Mouse (Mus musculus): Measurements from ENCODE around the gene Arhgap45. TPM values are rescaled to one million over a fixed set of nuclear protein-coding genes. Genes with fewer than 3 reads are reported as not detected.

Arhgap45 gene
- polyA plus RNA-seq, 1 experiment from 2014 or later: 17.7 TPM

DNA sequence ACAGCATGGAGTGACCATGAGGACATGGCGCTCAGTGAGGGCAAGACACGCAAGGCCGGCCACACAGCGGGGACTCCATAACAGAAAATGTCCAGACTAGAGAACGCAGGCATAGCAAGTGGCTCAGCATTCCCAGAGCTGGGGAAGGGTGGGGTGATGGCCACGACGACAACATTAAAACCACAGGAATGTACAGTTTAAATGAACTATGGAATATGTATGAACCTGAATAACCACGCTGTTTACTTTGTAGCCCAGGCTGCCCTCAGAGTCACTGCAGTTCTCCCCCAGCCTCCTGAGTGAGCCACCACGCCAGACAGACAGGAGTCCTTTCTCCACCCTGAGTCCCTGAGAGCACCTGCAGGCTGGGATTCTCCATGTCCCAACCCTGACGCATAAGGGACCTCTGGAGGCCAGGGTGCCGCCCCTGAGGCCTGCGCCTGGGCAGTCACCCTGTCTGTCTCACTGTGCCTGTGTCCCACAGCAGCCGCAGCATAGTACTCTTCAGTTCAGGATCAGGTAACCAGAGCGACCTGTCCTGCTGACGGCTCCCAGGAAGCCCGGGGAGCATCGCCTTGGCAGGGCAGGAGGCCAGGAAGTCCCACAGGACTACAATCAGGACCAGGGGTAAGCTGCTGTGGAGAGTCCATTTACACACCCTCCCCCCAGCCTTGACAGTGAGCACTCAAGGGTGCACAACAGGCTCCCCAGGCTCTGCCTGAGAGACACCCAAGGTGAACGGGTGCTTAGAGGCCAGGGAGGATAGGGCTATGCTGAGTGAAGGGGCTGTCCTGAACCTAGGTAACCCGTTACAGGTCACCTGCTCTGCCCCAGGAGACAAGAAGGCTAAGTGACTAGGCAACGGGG is 56.4 kb downstream of the Arhgap45 start:
- H3K36me3 ChIP-seq (ENCODE audit: control insufficient read depth, insufficient read depth): no peaks in the 10 kb centered on the region
- no peaks in the 10 kb centered on the region for H3K9me3 ChIP-seq (replicated peaks; ENCODE audit: control insufficient read depth, low read length)
- H3K27me3 ChIP-seq (ENCODE audit: control insufficient read depth, insufficient read depth, low read length): no peaks in the 10 kb centered on the region
- no peak overlapping the region for H3K4me3 ChIP-seq (ENCODE audit: low read length)
- H3K9ac ChIP-seq (ENCODE audit: low read length): no peak overlapping the region
- ATAC-seq (replicated peaks; ENCODE audit: extremely low read depth, insufficient read depth, low FRiP score): no peak
- no peak overlapping the region for H3K27ac ChIP-seq (ENCODE audit: low read length)
- H3K4me1 ChIP-seq (ENCODE audit: control insufficient read depth, insufficient read depth, low read length): peaks cover 32% of the 10 kb centered on the region
- WGBS: 78% methylated on average over 20 of the region's 20 CpGs
- H3K4me2 ChIP-seq (ENCODE audit: low read depth, low read length): no peak overlapping the region

DNA sequence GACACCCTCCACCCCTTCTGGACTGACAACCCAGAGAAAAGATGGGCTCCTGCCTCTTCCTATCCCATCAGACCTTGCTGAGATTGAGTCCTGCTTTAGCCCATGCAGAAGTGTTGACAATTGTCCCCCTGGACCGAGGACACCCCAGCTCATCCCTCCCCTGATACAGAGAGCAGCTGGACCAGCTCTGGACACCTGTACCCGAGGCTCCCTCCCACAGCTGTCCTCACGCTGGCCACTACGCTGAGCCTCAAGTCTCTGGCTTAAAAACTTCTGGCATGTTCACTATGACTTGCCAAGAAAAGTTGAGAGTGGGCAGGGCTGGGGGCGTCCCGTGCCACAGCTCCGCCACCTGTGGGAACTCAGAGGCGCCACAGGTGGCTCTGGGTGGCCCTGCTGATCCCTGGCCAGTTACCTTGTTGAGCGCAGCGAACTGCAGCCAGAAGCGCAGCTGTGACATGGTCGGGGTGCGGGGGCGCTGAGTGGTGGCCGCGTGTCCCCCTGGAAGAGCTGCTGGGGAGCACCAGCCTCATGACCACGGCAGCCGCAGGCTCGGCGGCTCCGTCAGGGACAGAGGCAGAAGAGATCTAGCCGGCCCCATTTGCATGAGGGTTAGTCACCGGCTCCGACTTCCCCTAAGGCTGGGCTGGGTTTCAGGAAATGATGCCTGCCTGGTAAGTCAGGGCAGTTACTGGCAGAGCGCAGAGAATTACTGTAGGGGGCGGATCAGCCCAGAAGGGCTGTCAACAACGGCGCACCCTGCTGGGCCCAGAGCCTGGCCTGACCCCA is 58.6 kb downstream of the Arhgap45 start:
- Histone ChIP-seq H3K27ac (ENCODE audit: low read length) (peak overlapping the region; percentile 8; the same call in 1 of the 2 replicates), H3K4me3 (ENCODE audit: low read length) (peak overlapping the region; percentile 32), H3K9me3 (replicated peaks; ENCODE audit: control insufficient read depth, low read length) (no peaks in the 10 kb centered on the region), H3K9ac (ENCODE audit: low read length) (peak overlapping the region; percentile 59), H3K36me3 (ENCODE audit: control insufficient read depth, insufficient read depth) (peaks cover 6% of the 10 kb centered on the region; the same call in 1 of the 2 replicates), H3K4me1 (ENCODE audit: control insufficient read depth, insufficient read depth, low read length) (peaks cover 32% of the 10 kb centered on the region), H3K4me2 (ENCODE audit: low read depth, low read length) (peak overlapping the region; percentile 56), H3K27me3 (ENCODE audit: control insufficient read depth, insufficient read depth, low read length) (no peaks in the 10 kb centered on the region)
- peak; percentile 45 for ATAC-seq (replicated peaks; ENCODE audit: extremely low read depth, insufficient read depth, low FRiP score)
- 17% methylated on average over 28 of the region's 28 CpGs for WGBS

DNA sequence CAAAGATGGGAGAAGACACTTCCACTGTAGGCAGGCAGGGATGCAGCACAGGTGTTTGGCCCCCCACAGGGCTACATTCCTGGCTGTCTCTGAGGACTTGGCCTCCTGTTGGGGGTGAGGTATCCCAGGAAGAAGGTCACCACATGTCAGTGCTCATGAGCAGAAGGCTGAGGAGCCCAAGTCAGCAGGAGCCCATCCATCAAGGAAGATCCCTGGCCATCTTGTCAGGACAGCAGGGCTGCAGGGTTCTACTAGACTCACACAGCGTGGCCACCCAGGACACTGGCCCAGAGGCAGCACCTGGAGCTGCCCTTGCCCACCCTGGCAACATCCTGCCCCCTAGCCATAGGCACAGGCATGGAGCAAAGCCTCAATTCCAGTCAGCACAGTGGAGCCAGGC is 59.5 kb downstream of the Arhgap45 start:
- Histone ChIP-seq H3K36me3 (ENCODE audit: control insufficient read depth, insufficient read depth) (peaks cover 13% of the 10 kb centered on the region; the same call in 1 of the 2 replicates), H3K27ac (ENCODE audit: low read length) (no peak overlapping the region), H3K27me3 (ENCODE audit: control insufficient read depth, insufficient read depth, low read length) (no peaks in the 10 kb centered on the region), H3K9ac (ENCODE audit: low read length) (no peak overlapping the region), H3K4me2 (ENCODE audit: low read depth, low read length) (no peak overlapping the region), H3K4me1 (ENCODE audit: control insufficient read depth, insufficient read depth, low read length) (peaks cover 27% of the 10 kb centered on the region), H3K4me3 (ENCODE audit: low read length) (no peak overlapping the region), H3K9me3 (replicated peaks; ENCODE audit: control insufficient read depth, low read length) (no peaks in the 10 kb centered on the region)
- 83% methylated on average over 1 of the region's 1 CpGs for WGBS
- ATAC-seq (replicated peaks; ENCODE audit: extremely low read depth, insufficient read depth, low FRiP score): no peak

DNA sequence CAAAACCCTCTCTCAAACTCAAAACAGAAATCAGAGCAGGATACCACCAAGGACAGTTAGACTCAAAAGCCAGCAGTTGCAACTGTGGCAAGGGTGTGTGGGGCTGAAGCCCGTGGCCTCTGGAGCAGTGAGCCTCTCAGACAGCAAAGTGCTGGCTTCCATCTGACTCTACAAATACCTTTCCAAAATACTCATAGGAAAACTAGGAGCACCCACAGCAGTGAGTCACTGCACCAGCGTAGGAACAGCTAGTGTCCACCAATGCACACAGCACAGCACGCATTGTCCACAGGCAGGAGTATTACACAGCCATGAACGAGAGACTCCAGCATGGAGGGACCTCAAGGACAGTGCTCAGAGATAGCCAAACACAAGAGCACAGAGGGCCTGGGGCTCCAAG is 59.9 kb downstream of the Arhgap45 start:
- H3K9ac ChIP-seq (ENCODE audit: low read length): no peak overlapping the region
- WGBS: 89% methylated on average over 4 of the region's 4 CpGs
- no peak overlapping the region for H3K27ac ChIP-seq (ENCODE audit: low read length)
- H3K4me2 ChIP-seq (ENCODE audit: low read depth, low read length): no peak overlapping the region
- no peaks in the 10 kb centered on the region for H3K9me3 ChIP-seq (replicated peaks; ENCODE audit: control insufficient read depth, low read length)
- H3K27me3 ChIP-seq (ENCODE audit: control insufficient read depth, insufficient read depth, low read length): no peaks in the 10 kb centered on the region
- peaks cover 18% of the 10 kb centered on the region; the same call in 1 of the 2 replicates for H3K36me3 ChIP-seq (ENCODE audit: control insufficient read depth, insufficient read depth)
- no peak for ATAC-seq (replicated peaks; ENCODE audit: extremely low read depth, insufficient read depth, low FRiP score)
- H3K4me1 ChIP-seq (ENCODE audit: control insufficient read depth, insufficient read depth, low read length): peaks cover 22% of the 10 kb centered on the region
- H3K4me3 ChIP-seq (ENCODE audit: low read length): no peak overlapping the region

DNA sequence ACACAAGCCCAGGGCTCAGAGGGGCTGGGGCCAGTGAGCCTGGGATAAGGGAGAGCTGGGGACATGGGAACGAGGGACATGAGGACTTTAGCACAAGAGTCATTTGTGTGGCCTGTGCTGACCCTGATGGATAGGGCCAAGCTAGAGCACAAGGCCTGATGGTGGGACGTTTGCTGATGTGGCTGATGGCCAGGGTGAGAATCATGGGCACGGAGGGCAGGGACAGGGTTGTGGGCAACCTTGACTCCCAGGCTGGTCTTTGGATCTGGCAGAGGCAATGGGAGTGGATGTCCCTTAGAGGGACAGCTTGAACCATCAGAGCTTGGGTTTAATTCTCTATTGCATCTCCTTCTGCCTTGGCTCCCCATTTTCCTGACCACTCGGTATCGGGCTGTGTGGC is 60.9 kb downstream of the Arhgap45 start:
- H3K9ac ChIP-seq (ENCODE audit: low read length): no peak overlapping the region
- H3K4me2 ChIP-seq (ENCODE audit: low read depth, low read length): no peak overlapping the region
- peaks cover 13% of the 10 kb centered on the region for H3K4me1 ChIP-seq (ENCODE audit: control insufficient read depth, insufficient read depth, low read length)
- WGBS: 85% methylated on average over 5 of the region's 5 CpGs
- no peak for ATAC-seq (replicated peaks; ENCODE audit: extremely low read depth, insufficient read depth, low FRiP score)
- no peaks in the 10 kb centered on the region for H3K27me3 ChIP-seq (ENCODE audit: control insufficient read depth, insufficient read depth, low read length)
- H3K27ac ChIP-seq (ENCODE audit: low read length): no peak overlapping the region
- H3K9me3 ChIP-seq (replicated peaks; ENCODE audit: control insufficient read depth, low read length): no peaks in the 10 kb centered on the region
- peaks cover 27% of the 10 kb centered on the region for H3K36me3 ChIP-seq (ENCODE audit: control insufficient read depth, insufficient read depth)
- no peak overlapping the region for H3K4me3 ChIP-seq (ENCODE audit: low read length)

DNA sequence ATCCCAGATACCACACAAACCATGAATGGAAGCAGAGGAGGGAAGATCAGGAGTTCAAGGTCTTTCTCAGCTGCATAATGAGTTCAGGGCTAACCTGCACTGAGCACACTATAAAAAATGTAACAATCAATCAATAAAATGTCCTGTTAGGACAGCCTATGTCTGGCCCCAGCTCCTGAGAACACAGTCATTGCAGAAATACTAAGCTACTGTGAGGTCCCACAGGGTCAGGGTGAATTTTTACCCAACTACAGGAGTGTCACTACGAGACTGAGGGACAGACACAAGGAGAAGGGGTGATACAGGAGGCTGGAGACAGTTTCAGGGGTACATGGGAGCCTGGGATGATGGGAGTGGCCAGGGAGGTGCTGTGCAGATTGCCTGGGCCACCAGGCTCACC is 61.9 kb downstream of the Arhgap45 start:
- Histone ChIP-seq H3K4me1 (ENCODE audit: control insufficient read depth, insufficient read depth, low read length) (peaks cover 13% of the 10 kb centered on the region), H3K4me2 (ENCODE audit: low read depth, low read length) (no peak overlapping the region), H3K27ac (ENCODE audit: low read length) (no peak overlapping the region), H3K9me3 (replicated peaks; ENCODE audit: control insufficient read depth, low read length) (no peaks in the 10 kb centered on the region), H3K27me3 (ENCODE audit: control insufficient read depth, insufficient read depth, low read length) (no peaks in the 10 kb centered on the region), H3K4me3 (ENCODE audit: low read length) (no peak overlapping the region), H3K36me3 (ENCODE audit: control insufficient read depth, insufficient read depth) (peaks cover 31% of the 10 kb centered on the region), H3K9ac (ENCODE audit: low read length) (no peak overlapping the region)
- 90% methylated on average over 1 of the region's 1 CpGs for WGBS
- no peak for ATAC-seq (replicated peaks; ENCODE audit: extremely low read depth, insufficient read depth, low FRiP score)

DNA sequence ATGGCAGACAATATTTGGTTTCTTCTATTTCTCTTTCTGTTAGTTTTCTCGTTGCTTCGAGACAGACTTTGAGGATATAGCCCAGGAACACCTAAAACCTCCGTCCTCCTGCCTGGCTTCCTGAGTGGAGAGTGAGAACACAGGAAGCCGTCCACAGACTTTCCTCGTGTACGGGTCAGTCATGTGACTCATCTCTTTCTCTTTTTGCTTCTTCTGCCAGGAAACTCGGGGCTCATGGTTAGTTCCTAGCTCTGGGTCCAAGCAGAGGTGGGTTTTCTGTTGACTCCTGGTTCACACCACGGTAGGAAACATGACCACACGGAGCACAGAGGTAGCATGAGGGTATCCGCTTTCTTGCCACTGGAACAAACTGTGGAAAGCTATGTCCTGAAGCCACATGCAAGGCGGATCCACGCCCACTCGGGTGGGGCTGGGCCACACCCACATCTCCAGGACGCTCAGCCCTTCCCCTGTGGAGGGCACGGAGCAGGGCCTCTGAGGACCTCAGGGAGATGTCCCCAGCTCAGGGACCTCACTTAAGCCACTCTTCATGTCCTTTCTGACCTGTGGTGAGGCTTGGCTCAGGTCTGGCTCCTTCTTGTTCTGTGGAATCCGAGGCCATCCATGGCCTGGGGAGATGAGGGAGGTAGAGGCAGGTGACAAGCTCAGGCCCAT is 64.1 kb downstream of the Arhgap45 start:
- 72% methylated on average over 16 of the region's 16 CpGs for WGBS
- Histone ChIP-seq H3K27ac (ENCODE audit: low read length) (no peak overlapping the region), H3K4me3 (ENCODE audit: low read length) (no peak overlapping the region), H3K4me1 (ENCODE audit: control insufficient read depth, insufficient read depth, low read length) (peaks cover 19% of the 10 kb centered on the region), H3K9me3 (replicated peaks; ENCODE audit: control insufficient read depth, low read length) (no peaks in the 10 kb centered on the region), H3K27me3 (ENCODE audit: control insufficient read depth, insufficient read depth, low read length) (no peaks in the 10 kb centered on the region), H3K9ac (ENCODE audit: low read length) (no peak overlapping the region), H3K36me3 (ENCODE audit: control insufficient read depth, insufficient read depth) (peaks cover 31% of the 10 kb centered on the region), H3K4me2 (ENCODE audit: low read depth, low read length) (no peak overlapping the region)
- no peak for ATAC-seq (replicated peaks; ENCODE audit: extremely low read depth, insufficient read depth, low FRiP score)

Data from heart, embryonic 16.5 days (tissue).